Mouse (Mus musculus): ENCODE measurements at regions not wholly inside any gene's neighbourhood (a gene's known extent, or its start where the extent isn't known, plus 50 kb on each side); places are given as distances from the start of the nearest gene placed in this dataset.
"Not testable (repeated sequence)": the region's sequence is repeated elsewhere in the genome, so short reads cannot be mapped to it uniquely, and the experiment has no call there.

GRCm38 (mm10) chr3:147683730-147684129, 831.6 kb downstream of the Ttll7 start:
- no peak overlapping the region for H3K9ac ChIP-seq (ENCODE audit: low read depth, low read length)
- no peaks in the 10 kb centered on the region for H3K36me3 ChIP-seq (ENCODE audit: control insufficient read depth, insufficient read depth)
- TF ChIP-seq CTCF (IDR thresholded peaks at IDR 0.05; ENCODE audit: low read depth) = no peak
- H3K9me3 ChIP-seq (ENCODE audit: control insufficient read depth) = no peaks in the 10 kb centered on the region
- H3K27ac ChIP-seq (ENCODE audit: low read depth, low read length) = no peak overlapping the region
- WGBS = 86% methylated on average over 2 of the region's 2 CpGs
- H3K4me1 ChIP-seq (replicated peaks; ENCODE audit: control insufficient read depth, insufficient read depth, low read length) = no peaks in the 10 kb centered on the region
- no peak overlapping the region for H3K4me2 ChIP-seq (replicated peaks; ENCODE audit: low read depth)
- no peak for ATAC-seq
- H3K27me3 ChIP-seq (replicated peaks; ENCODE audit: control insufficient read depth, insufficient read depth, low read length) = no peaks in the 10 kb centered on the region
- no peak overlapping the region for H3K4me3 ChIP-seq (ENCODE audit: low read depth, low read length)

- no peaks in the 10 kb centered on the region for H3K9me3 ChIP-seq (ENCODE audit: control insufficient read depth)
- H3K4me2 ChIP-seq (replicated peaks; ENCODE audit: low read depth) = no peak overlapping the region
- TF ChIP-seq CTCF (IDR thresholded peaks at IDR 0.05; ENCODE audit: low read depth) = no peak
- H3K27ac ChIP-seq (ENCODE audit: low read depth, low read length) = no peak overlapping the region
- H3K9ac ChIP-seq (ENCODE audit: low read depth, low read length) = no peak overlapping the region
- WGBS = 76% methylated on average over 1 of the region's 1 CpGs
- no peak overlapping the region for H3K4me3 ChIP-seq (ENCODE audit: low read depth, low read length)
- H3K4me1 ChIP-seq (replicated peaks; ENCODE audit: control insufficient read depth, insufficient read depth, low read length) = no peaks in the 10 kb centered on the region
- no peak for ATAC-seq
- no peaks in the 10 kb centered on the region for H3K36me3 ChIP-seq (ENCODE audit: control insufficient read depth, insufficient read depth)
- no peaks in the 10 kb centered on the region for H3K27me3 ChIP-seq (replicated peaks; ENCODE audit: control insufficient read depth, insufficient read depth, low read length)
These were observed 828.1 kb downstream of the Ttll7 start for GRCm38 (mm10) chr3:147680299-147680698.

- H3K4me3 ChIP-seq (ENCODE audit: low read depth, low read length) = no peak overlapping the region
- H3K4me1 ChIP-seq (replicated peaks; ENCODE audit: control insufficient read depth, insufficient read depth, low read length) = no peaks in the 10 kb centered on the region
- no peak overlapping the region for H3K27ac ChIP-seq (ENCODE audit: low read depth, low read length)
- H3K36me3 ChIP-seq (ENCODE audit: control insufficient read depth, insufficient read depth) = no peaks in the 10 kb centered on the region
- H3K9ac ChIP-seq (ENCODE audit: low read depth, low read length) = no peak overlapping the region
- no peaks in the 10 kb centered on the region for H3K9me3 ChIP-seq (ENCODE audit: control insufficient read depth)
- TF ChIP-seq CTCF (IDR thresholded peaks at IDR 0.05; ENCODE audit: low read depth) = no peak
- H3K27me3 ChIP-seq (replicated peaks; ENCODE audit: control insufficient read depth, insufficient read depth, low read length) = no peaks in the 10 kb centered on the region
- ATAC-seq = no peak
- 74% methylated on average over 3 of the region's 3 CpGs for WGBS
- H3K4me2 ChIP-seq (replicated peaks; ENCODE audit: low read depth) = no peak overlapping the region
These were observed 810.4 kb downstream of the Ttll7 start for GRCm38 (mm10) chr3:147662572-147662971.

GRCm38 (mm10) chr3:147652849-147653248, 800.7 kb downstream of the Ttll7 start:
- H3K9ac ChIP-seq (ENCODE audit: low read depth, low read length) = no peak overlapping the region
- no peak for TF ChIP-seq CTCF (IDR thresholded peaks at IDR 0.05; ENCODE audit: low read depth)
- H3K4me2 ChIP-seq (replicated peaks; ENCODE audit: low read depth) = no peak overlapping the region
- no peaks in the 10 kb centered on the region for H3K4me1 ChIP-seq (replicated peaks; ENCODE audit: control insufficient read depth, insufficient read depth, low read length)
- no peaks in the 10 kb centered on the region for H3K36me3 ChIP-seq (ENCODE audit: control insufficient read depth, insufficient read depth)
- WGBS = 55% methylated on average over 6 of the region's 6 CpGs
- no peak overlapping the region for H3K4me3 ChIP-seq (ENCODE audit: low read depth, low read length)
- no peak for ATAC-seq
- H3K27ac ChIP-seq (ENCODE audit: low read depth, low read length) = no peak overlapping the region
- H3K9me3 ChIP-seq (ENCODE audit: control insufficient read depth) = no peaks in the 10 kb centered on the region
- no peaks in the 10 kb centered on the region for H3K27me3 ChIP-seq (replicated peaks; ENCODE audit: control insufficient read depth, insufficient read depth, low read length)

GRCm38 (mm10) chr3:147635486-147635885, 783.3 kb downstream of the Ttll7 start:
- H3K4me2 ChIP-seq (replicated peaks; ENCODE audit: low read depth); H3K27ac ChIP-seq (ENCODE audit: low read depth, low read length); H3K4me1 ChIP-seq (replicated peaks; ENCODE audit: control insufficient read depth, insufficient read depth, low read length); H3K36me3 ChIP-seq (ENCODE audit: control insufficient read depth, insufficient read depth); H3K9me3 ChIP-seq (ENCODE audit: control insufficient read depth); H3K27me3 ChIP-seq (replicated peaks; ENCODE audit: control insufficient read depth, insufficient read depth, low read length); H3K9ac ChIP-seq (ENCODE audit: low read depth, low read length); H3K4me3 ChIP-seq (ENCODE audit: low read depth, low read length); ATAC-seq: not testable (repeated sequence)
- 94% methylated on average over 19 of the region's 21 CpGs for WGBS

GRCm38 (mm10) chr3:147631151-147631550, 779.0 kb downstream of the Ttll7 start:
- no peak for ATAC-seq
- H3K27ac ChIP-seq (ENCODE audit: low read depth, low read length) = no peak overlapping the region
- H3K4me3 ChIP-seq (ENCODE audit: low read depth, low read length) = no peak overlapping the region
- no peaks in the 10 kb centered on the region for H3K36me3 ChIP-seq (ENCODE audit: control insufficient read depth, insufficient read depth)
- H3K9me3 ChIP-seq (ENCODE audit: control insufficient read depth) = no peaks in the 10 kb centered on the region
- H3K4me1 ChIP-seq (replicated peaks; ENCODE audit: control insufficient read depth, insufficient read depth, low read length) = no peaks in the 10 kb centered on the region
- TF ChIP-seq CTCF (IDR thresholded peaks at IDR 0.05; ENCODE audit: low read depth) = no peak
- H3K9ac ChIP-seq (ENCODE audit: low read depth, low read length) = no peak overlapping the region
- no peaks in the 10 kb centered on the region for H3K27me3 ChIP-seq (replicated peaks; ENCODE audit: control insufficient read depth, insufficient read depth, low read length)
- WGBS = 66% methylated on average over 3 of the region's 3 CpGs
- no peak overlapping the region for H3K4me2 ChIP-seq (replicated peaks; ENCODE audit: low read depth)

- 47% methylated on average over 6 of the region's 6 CpGs for WGBS
- Histone ChIP-seq H3K27ac (ENCODE audit: low read depth, low read length) (no peak overlapping the region), H3K4me2 (replicated peaks; ENCODE audit: low read depth) (no peak overlapping the region), H3K27me3 (replicated peaks; ENCODE audit: control insufficient read depth, insufficient read depth, low read length) (no peaks in the 10 kb centered on the region), H3K9me3 (ENCODE audit: control insufficient read depth) (no peaks in the 10 kb centered on the region), H3K9ac (ENCODE audit: low read depth, low read length) (no peak overlapping the region), H3K4me3 (ENCODE audit: low read depth, low read length) (no peak overlapping the region), H3K4me1 (replicated peaks; ENCODE audit: control insufficient read depth, insufficient read depth, low read length) (no peaks in the 10 kb centered on the region), H3K36me3 (ENCODE audit: control insufficient read depth, insufficient read depth) (no peaks in the 10 kb centered on the region)
- no peak for TF ChIP-seq CTCF (IDR thresholded peaks at IDR 0.05; ENCODE audit: low read depth)
- no peak for ATAC-seq
These were observed 731.6 kb downstream of the Ttll7 start for GRCm38 (mm10) chr3:147583697-147584315.
